Mouse (Mus musculus): Measurements from ENCODE around the gene Bcl6. TPM values are rescaled to one million over a fixed set of nuclear protein-coding genes. Genes with fewer than 3 reads are reported as not detected.

Gene Bcl6
- polyA plus RNA-seq, 1 experiment from 2014 or later: 1.2 TPM

DNA sequence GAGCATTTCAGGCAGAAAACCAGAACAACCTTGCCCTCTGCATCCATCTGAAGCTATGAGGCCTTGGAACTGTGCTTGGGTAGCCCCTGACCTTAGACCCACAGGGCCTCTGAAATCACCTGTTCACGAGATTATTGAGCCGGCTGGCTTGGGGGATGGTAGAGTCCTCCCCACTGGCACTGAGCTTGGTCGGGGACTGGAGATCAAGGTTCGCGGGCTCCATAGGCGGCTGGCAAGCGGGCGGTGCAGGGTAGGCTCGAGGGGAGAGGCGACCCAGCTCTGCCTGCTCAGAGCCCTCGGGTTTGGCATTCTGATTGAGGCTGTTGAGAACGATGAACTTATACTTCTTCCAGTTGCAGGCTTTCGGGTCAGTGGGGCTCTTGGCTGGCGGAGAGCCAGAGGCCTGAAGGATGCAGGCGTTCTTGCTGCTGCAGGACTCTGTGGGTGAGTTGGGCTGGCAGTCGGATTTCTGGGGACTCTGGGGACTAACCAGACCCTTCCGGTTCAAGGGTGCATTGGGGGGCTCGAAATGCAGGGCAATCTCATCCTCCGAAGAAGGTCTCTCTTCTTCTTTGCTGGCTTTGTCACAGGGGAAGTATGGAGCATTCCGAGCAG lies 16.4 kb downstream of the Bcl6 start:
- no peaks in the 10 kb centered on the region; the same call in 1 of the 2 replicates for H3K9me3 ChIP-seq (ENCODE audit: low read depth, low read length)
- H3K27ac ChIP-seq (ENCODE audit: low read depth): no peak overlapping the region
- peaks cover 11% of the 10 kb centered on the region for H3K36me3 ChIP-seq (ENCODE audit: insufficient read depth)
- TF ChIP-seq CTCF (IDR thresholded peaks at IDR 0.05; ENCODE audit: low read depth): no peak
- peak; percentile 11; the same call in 1 of the 2 replicates for ATAC-seq (ENCODE audit: insufficient read depth)
- no peak overlapping the region for H3K9ac ChIP-seq
- 68% methylated on average over 20 of the region's 20 CpGs for WGBS
- DNase-seq: no peak
- no peaks in the 10 kb centered on the region for H3K27me3 ChIP-seq (ENCODE audit: insufficient read depth, low read length)
- H3K4me3 ChIP-seq (ENCODE audit: low read depth, low read length): no peak overlapping the region
- H3K4me2 ChIP-seq: no peak overlapping the region
- 0 out of 2 replicates have a peak, but pooled peaks cover 6% of the 10 kb centered on the region for H3K4me1 ChIP-seq (ENCODE audit: insufficient read depth)

DNA sequence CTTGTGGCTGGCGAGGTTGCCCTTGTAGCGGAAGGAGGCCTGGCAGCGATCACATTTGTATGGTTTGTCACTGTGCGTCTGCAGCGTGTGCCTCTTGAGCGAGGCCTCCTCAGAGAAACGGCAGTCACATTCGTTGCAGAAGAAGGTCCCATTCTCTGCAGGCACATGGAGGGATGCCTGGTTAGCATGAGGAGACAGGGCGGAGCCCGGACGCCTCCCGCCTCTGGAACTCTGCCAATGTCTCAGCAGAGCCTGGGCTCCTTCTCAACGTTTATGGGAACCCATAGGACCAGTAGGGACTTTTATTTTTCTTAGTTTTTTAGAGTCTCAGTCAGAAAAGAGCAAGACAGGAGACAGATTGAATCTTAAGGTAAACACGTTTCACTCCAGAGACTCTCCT lies 18.7 kb downstream of the Bcl6 start:
- peak; percentile 78 for DNase-seq
- Histone ChIP-seq H3K9ac (no peak overlapping the region), H3K4me3 (ENCODE audit: low read depth, low read length) (no peak overlapping the region), H3K4me2 (no peak overlapping the region), H3K36me3 (ENCODE audit: insufficient read depth) (peaks cover 11% of the 10 kb centered on the region), H3K4me1 (ENCODE audit: insufficient read depth) (0 out of 2 replicates have a peak, but pooled peaks cover 6% of the 10 kb centered on the region), H3K27me3 (ENCODE audit: insufficient read depth, low read length) (no peaks in the 10 kb centered on the region), H3K27ac (ENCODE audit: low read depth) (no peak overlapping the region), H3K9me3 (ENCODE audit: low read depth, low read length) (no peaks in the 10 kb centered on the region; the same call in 1 of the 2 replicates)
- 63% methylated on average over 14 of the region's 14 CpGs for WGBS
- no peak for TF ChIP-seq CTCF (IDR thresholded peaks at IDR 0.05; ENCODE audit: low read depth)
- peak; percentile 58; the same call in 1 of the 2 replicates for ATAC-seq (ENCODE audit: insufficient read depth)

DNA sequence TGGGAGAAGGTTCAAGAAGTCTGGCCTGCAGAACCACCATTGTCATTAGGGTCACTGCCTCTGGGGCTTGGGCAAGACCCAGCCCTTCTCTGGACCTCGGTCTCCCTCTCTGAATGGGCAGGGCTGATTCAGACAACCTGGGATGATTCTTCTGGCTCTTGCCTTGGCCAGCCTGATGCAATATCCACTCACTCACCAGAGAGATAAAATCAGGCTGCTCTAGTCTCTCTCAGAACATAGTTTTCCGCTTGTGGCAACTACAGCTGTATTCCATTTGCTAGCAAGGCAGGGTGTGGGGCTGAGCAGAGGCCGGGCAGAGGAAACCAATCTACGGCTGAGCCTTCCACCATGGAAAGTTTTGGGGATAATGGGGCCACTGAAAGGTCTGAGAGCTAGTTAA lies 19.8 kb downstream of the Bcl6 start:
- H3K4me3 ChIP-seq (ENCODE audit: low read depth, low read length): no peak overlapping the region
- WGBS: 66% methylated on average over 4 of the region's 4 CpGs
- H3K4me1 ChIP-seq (ENCODE audit: insufficient read depth): 0 out of 2 replicates have a peak, but pooled peaks cover 6% of the 10 kb centered on the region
- H3K9me3 ChIP-seq (ENCODE audit: low read depth, low read length): no peaks in the 10 kb centered on the region; the same call in 1 of the 2 replicates
- no peak overlapping the region for H3K4me2 ChIP-seq
- H3K27ac ChIP-seq (ENCODE audit: low read depth): no peak overlapping the region
- ATAC-seq (ENCODE audit: insufficient read depth) (peak; percentile 68; the same call in 1 of the 2 replicates), DNase-seq (peak; percentile 74)
- no peaks in the 10 kb centered on the region for H3K27me3 ChIP-seq (ENCODE audit: insufficient read depth, low read length)
- TF ChIP-seq CTCF (IDR thresholded peaks at IDR 0.05; ENCODE audit: low read depth): no peak
- H3K9ac ChIP-seq: no peak overlapping the region
- peaks cover 10% of the 10 kb centered on the region for H3K36me3 ChIP-seq (ENCODE audit: insufficient read depth)

DNA sequence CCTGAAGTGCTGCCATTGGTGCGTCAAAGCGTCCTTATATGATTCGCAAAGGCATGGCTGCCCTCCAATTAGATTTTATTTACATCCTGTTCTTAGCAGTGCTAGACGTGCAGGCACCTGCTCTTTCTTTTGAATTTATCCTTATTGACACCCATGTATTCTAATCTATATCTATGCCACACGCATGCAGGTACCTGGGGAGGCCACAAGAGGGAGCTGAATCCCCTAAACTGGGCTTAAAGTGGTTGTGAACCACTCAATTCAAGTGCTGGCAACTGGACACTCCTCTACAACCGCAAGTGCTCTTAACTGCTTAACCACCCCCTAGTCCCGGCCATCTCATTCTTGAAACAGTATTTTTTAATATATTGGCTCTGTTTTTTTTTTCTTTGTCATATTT lies 21.4 kb downstream of the Bcl6 start:
- Histone ChIP-seq H3K27ac (ENCODE audit: low read depth) (no peak overlapping the region), H3K4me3 (ENCODE audit: low read depth, low read length) (no peak overlapping the region), H3K4me1 (ENCODE audit: insufficient read depth) (0 out of 2 replicates have a peak, but pooled peaks cover 6% of the 10 kb centered on the region), H3K36me3 (ENCODE audit: insufficient read depth) (peaks cover 9% of the 10 kb centered on the region), H3K9ac (no peak overlapping the region), H3K27me3 (ENCODE audit: insufficient read depth, low read length) (no peaks in the 10 kb centered on the region), H3K4me2 (no peak overlapping the region), H3K9me3 (ENCODE audit: low read depth, low read length) (no peaks in the 10 kb centered on the region; the same call in 1 of the 2 replicates)
- ATAC-seq (ENCODE audit: insufficient read depth): no peak
- DNase-seq: no peak
- WGBS: 78% methylated on average over 7 of the region's 7 CpGs
- TF ChIP-seq CTCF (IDR thresholded peaks at IDR 0.05; ENCODE audit: low read depth): peak; percentile 56

DNA sequence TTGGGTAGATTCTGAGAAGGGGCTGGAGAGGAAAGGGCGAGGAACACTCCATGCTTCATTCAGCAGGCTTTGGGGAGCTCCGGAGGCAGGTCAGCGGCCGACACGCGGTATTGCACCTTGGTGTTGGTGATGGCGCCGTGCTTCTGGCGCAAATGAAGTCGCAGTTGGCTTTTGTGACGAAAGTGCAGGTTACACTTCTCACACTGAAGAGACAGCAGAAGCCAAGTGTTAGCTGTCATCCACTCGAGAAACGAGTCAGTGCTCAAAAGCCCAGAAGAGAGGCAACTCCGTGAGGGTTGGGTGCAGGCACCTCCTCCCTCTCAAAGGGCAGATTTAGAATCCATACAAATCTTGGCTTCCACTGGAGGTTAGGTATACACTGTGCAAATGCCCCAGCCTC lies 22.6 kb downstream of the Bcl6 start:
- H3K4me3 ChIP-seq (ENCODE audit: low read depth, low read length): no peak overlapping the region

DNA sequence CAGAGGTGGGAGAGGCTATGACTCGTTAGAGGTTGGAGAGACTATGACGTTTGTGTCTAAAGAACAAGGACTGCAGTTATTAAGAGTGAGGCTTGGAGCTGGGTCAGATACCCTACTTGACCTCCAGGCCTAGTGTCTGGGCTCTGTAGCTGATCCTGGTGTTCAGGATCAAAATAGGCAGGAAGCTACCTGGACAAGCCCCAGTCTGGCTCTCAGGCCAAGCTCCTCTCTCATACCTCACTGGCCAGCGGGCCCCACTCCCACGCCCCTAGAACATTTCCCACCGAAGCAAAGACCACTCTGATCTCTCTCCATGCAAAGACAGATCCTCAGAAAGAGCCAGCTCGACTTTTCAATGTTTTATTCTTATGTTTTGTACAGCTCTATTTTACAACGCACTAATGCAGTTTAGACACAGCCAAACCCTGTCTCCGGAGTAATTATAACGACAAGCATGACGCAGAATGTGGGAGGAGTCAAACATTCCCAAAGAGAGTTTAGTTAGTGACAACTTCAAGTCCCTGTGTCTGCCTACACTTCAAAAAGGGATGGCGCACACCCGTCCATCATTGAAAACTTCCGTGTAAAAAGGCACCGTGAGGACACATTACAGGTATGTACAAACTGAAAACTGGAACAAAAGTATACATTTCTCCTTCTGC lies 23.8 kb downstream of the Bcl6 start:
- TF ChIP-seq CTCF (IDR thresholded peaks at IDR 0.05; ENCODE audit: low read depth): no peak
- Histone ChIP-seq H3K27ac (ENCODE audit: low read depth) (no peak overlapping the region), H3K36me3 (ENCODE audit: insufficient read depth) (peaks cover 9% of the 10 kb centered on the region), H3K4me2 (no peak overlapping the region), H3K27me3 (ENCODE audit: insufficient read depth, low read length) (no peaks in the 10 kb centered on the region), H3K9ac (no peak overlapping the region), H3K4me1 (ENCODE audit: insufficient read depth) (0 out of 2 replicates have a peak, but pooled peaks cover 3% of the 10 kb centered on the region), H3K9me3 (ENCODE audit: low read depth, low read length) (no peaks in the 10 kb centered on the region; the same call in 1 of the 2 replicates), H3K4me3 (ENCODE audit: low read depth, low read length) (no peak overlapping the region)
- no peak for ATAC-seq (ENCODE audit: insufficient read depth)
- no peak for DNase-seq
- WGBS: 76% methylated on average over 14 of the region's 14 CpGs

More for the DNA sequence above, 22.6 kb downstream of the Bcl6 start:
- H3K27me3 ChIP-seq (ENCODE audit: insufficient read depth, low read length): no peaks in the 10 kb centered on the region
- TF ChIP-seq CTCF (IDR thresholded peaks at IDR 0.05; ENCODE audit: low read depth): no peak
- no peaks in the 10 kb centered on the region; the same call in 1 of the 2 replicates for H3K9me3 ChIP-seq (ENCODE audit: low read depth, low read length)
- H3K4me1 ChIP-seq (ENCODE audit: insufficient read depth): 0 out of 2 replicates have a peak, but pooled peaks cover 6% of the 10 kb centered on the region
- no peak overlapping the region for H3K9ac ChIP-seq
- H3K27ac ChIP-seq (ENCODE audit: low read depth): no peak overlapping the region
- DNase-seq (no peak), ATAC-seq (ENCODE audit: insufficient read depth) (no peak)
- no peak overlapping the region for H3K4me2 ChIP-seq
- WGBS: 86% methylated on average over 14 of the region's 14 CpGs
- peaks cover 9% of the 10 kb centered on the region for H3K36me3 ChIP-seq (ENCODE audit: insufficient read depth)

Data from lung, embryonic 14.5 days (tissue).